Mouse (Mus musculus) midbrain, embryonic 11.5 days (tissue): Measurements from ENCODE around the gene Mrpl18. TPM values are rescaled to one million over a fixed set of nuclear protein-coding genes. Genes with fewer than 3 reads are reported as not detected.
A peak's percentile ranks its signal among the peaks of the same experiment; 100 is the strongest.
"Not testable (repeated sequence)": the region's sequence is repeated elsewhere in the genome, so short reads cannot be mapped to it uniquely, and the experiment has no call there.

ENCODE experiments used
- ATAC-seq: fragments of 200-750 bp; cut with Nextera tagmentation; 2 replicates; pipeline ENCODE4 v1.8.0; 2017; ENCODE audit warnings: moderate TSS enrichment, moderate library complexity; ENCODE audit not compliant: low FRiP score
- DNase-seq: peaks from one replicate; pipeline ENCODE4 v3.0.0; 2015; ENCODE audit warnings: low spot score; ENCODE audit errors: missing footprints
- H3K27ac ChIP-seq: fragments of 300-500 bp; sonication (generic); 2 replicates; pipeline ENCODE4 v1.5.1; 2014; ENCODE audit warnings: low read depth, low read length
- H3K27me3 ChIP-seq: fragments of 300-500 bp; sonication (generic); 2 replicates; pipeline ENCODE4 v1.6.1; 2014; ENCODE audit warnings: mild to moderate bottlenecking, low read length, moderate library complexity, mixed read lengths; ENCODE audit not compliant: control insufficient read depth, insufficient read depth
- H3K36me3 ChIP-seq: fragments of 300-500 bp; sonication (generic); 2 replicates; pipeline ENCODE4 v1.6.1; 2014; ENCODE audit warnings: mild to moderate bottlenecking, low read length, moderate library complexity, mixed read lengths; ENCODE audit not compliant: control insufficient read depth, insufficient read depth
- H3K4me1 ChIP-seq: fragments of 300-500 bp; sonication (generic); 2 replicates; pipeline ENCODE4 v1.6.1; 2014; ENCODE audit warnings: low read length; ENCODE audit not compliant: control insufficient read depth, insufficient read depth
- H3K4me2 ChIP-seq: fragments of 300-500 bp; sonication (generic); 2 replicates; pipeline ENCODE4 v1.6.1; 2014; ENCODE audit warnings: mild to moderate bottlenecking, moderate library complexity
- H3K4me3 ChIP-seq: fragments of 300-500 bp; sonication (generic); 2 replicates; pipeline ENCODE4 v1.5.1; 2014; ENCODE audit warnings: low read depth, low read length
- H3K9ac ChIP-seq: fragments of 300-500 bp; sonication (generic); 2 replicates; pipeline ENCODE4 v1.6.1; 2014; ENCODE audit warnings: low read length
- H3K9me3 ChIP-seq: fragments of 300-500 bp; sonication (generic); 2 replicates; pipeline ENCODE4 v1.6.1; 2016; ENCODE audit warnings: low read length; ENCODE audit not compliant: control insufficient read depth
- WGBS: fragments of 180-500 bp; shearing (Covaris S2); extraction: QIAGEN DNeasy Blood & Tissue Kit; methylation state at CpG from one replicate; pipeline ENCODE4 v1.1.7; 2014; 5-methylcytosine and 5-hydroxymethylcytosine counted together
- polyA plus RNA-seq: library from polyadenylated mRNA; unstranded; fragments of >200 nt; fragmentation: Nextera tagmentation; extraction: Ambion mirVana; gene quantifications from 2 replicates; pipeline ENCODE4 v1.2.1, GENCODE M21; 2014

Mrpl18 gene
- polyA plus RNA-seq, 1 experiment from 2014 or later, result 176 TPM

DNA sequence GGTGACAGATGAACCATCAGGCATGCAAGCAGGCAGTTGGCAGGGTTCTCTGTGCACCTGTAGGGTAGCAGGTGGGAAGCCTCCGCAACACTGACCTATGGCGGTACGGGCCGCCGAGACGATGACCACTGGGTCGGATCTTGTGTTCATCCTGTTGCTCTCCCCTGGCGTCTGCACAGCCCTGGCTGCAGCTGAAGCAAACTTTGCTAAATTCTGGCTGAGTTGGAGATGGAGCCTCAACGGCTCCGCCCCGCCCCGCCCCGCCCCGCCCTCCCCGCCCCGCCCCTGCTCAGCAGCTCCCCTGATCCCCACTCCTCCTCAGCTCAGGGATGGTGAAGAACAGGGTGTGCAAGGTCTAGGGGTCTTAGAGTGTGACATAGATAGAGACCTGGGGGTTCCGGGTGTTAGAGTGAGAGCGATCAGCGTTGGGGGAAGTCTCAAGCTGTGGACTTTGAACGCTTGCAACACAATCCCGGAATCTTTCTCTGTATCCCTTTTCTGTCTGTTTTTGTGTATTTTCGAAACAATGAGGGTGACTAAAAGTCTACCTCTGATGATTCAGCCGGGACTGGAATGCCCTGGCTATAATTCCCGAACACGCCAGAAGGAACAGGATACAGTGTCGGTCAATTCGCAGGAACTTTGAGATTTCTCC is 24.1 kb upstream of the Mrpl18 start, which contains the start of gene Acat3:
Gene Acat3, minus strand, starts transcription at position 450 of the 655 bp plus-strand sequence.
- Histone ChIP-seq H3K36me3 (peaks cover 12% of the 10 kb centered on the region; the same call in 1 of the 2 replicates), H3K27me3 (no peaks in the 10 kb centered on the region), H3K27ac (no peak within 1 kb of the TSS), H3K4me3 (peak within 1 kb of the TSS; percentile 0; the same call in 1 of the 2 replicates), H3K9me3 (no peaks in the 10 kb centered on the region), H3K4me1 (peaks cover 4% of the 10 kb centered on the region; the same call in 1 of the 2 replicates), H3K9ac (peak within 1 kb of the TSS; percentile 30; the same call in 1 of the 2 replicates), H3K4me2 (peak within 1 kb of the TSS; percentile 25)
- 13% methylated on average over 27 of the region's 27 CpGs for WGBS
- peak; percentile 85 for DNase-seq
- ATAC-seq, result peak; percentile 71

- not testable (repeated sequence) for H3K36me3 ChIP-seq, H3K27me3 ChIP-seq, DNase-seq, H3K4me1 ChIP-seq, H3K27ac ChIP-seq, H3K9me3 ChIP-seq, H3K9ac ChIP-seq
- ATAC-seq, result peak; percentile 47
- Histone ChIP-seq H3K4me2 (peak overlapping the region; percentile 25), H3K4me3 (peak overlapping the region; percentile 0; the same call in 1 of the 2 replicates)
- WGBS, result 41% methylated on average over 2 of the region's 12 CpGs
Observed at GRCm38 (mm10) chr17:12939377-12940148, 23.4 kb upstream of the Mrpl18 start.

DNA sequence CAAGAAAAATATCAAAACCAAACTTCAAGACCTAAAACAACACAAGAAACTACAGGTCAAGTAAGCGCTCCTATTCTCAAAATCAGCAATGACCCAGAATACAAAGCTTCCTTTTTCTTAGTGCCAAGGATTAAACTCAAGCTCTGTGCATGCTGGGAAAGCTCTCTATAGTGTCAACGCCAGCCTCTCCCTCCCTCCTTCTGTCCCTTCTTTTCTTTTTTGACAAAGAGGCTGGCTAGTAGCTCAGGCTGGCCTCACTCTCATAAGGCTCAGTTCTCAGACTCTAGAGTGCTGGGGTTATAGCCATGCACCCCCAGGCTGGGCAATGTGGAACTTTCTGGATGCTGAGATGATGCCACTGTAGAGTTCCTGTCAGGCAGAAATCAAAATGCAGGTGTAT is 21.9 kb upstream of the Mrpl18 start:
- Histone ChIP-seq H3K9me3 (no peaks in the 10 kb centered on the region), H3K4me1 (peaks cover 4% of the 10 kb centered on the region; the same call in 1 of the 2 replicates), H3K27ac (no peak overlapping the region), H3K4me2 (no peak overlapping the region), H3K36me3 (peaks cover 7% of the 10 kb centered on the region; the same call in 1 of the 2 replicates), H3K27me3 (no peaks in the 10 kb centered on the region), H3K4me3 (no peak overlapping the region), H3K9ac (no peak overlapping the region)
- ATAC-seq (peak; percentile 53; the same call in 1 of the 2 replicates), DNase-seq (peak; percentile 79)
- WGBS, result 33% methylated on average over 2 of the region's 2 CpGs

DNA sequence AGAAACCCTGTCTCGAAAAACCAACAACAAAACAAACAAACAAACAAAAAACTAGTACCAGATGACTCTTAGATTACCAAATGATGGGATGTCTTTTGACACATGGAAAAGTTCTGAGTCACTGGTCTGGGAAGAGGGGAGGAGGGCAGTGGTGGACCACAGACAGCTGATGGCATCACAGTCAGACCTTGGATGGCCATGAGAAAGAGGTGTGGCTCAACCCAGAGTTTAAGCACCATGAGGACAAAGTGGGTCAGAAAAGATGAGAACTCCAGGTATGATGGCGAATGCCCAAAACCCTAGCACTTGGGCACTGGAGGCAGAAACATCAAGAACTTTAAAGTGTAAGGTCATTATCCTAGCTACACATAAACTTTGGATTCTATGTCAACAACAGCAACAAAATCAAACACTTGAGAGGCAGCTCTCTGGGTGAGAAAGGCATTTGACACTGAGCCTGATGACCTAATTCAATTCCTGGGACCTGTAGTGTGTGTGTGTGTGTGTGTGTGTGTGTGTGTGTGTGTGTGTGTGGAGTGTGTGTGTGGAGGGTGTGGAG is 21.3 kb upstream of the Mrpl18 start:
- Histone ChIP-seq H3K36me3 (peaks cover 2% of the 10 kb centered on the region; the same call in 1 of the 2 replicates), H3K27ac (no peak overlapping the region), H3K9me3 (no peaks in the 10 kb centered on the region), H3K4me1 (peaks cover 4% of the 10 kb centered on the region; the same call in 1 of the 2 replicates), H3K9ac (no peak overlapping the region), H3K4me2 (no peak overlapping the region), H3K27me3 (no peaks in the 10 kb centered on the region), H3K4me3 (no peak overlapping the region)
- ATAC-seq (0 out of 2 replicates have a peak, but pooled peaks have one; percentile 40), DNase-seq (peak; percentile 45)
- 89% methylated on average over 2 of the region's 2 CpGs for WGBS

DNA sequence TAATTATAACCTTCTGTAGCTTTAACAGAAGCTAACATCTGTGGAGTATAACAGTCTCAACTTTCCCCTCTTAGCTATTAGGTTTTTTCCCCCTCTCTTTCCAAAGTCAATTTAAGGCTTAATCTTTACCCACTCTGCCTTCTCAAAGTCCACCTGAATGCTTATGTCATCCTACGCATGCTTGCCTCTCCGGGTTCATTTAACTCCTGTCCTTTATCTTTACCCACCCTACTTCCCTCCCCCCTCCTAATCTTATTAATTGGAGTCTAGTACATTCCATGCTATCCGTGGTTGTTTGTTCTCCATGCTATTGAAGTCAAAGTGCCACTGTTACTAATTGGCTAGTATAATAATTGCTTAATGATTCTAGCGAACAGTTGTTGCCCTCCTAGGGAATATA is 19.6 kb upstream of the Mrpl18 start:
- Histone ChIP-seq H3K4me1 (peaks cover 4% of the 10 kb centered on the region; the same call in 1 of the 2 replicates), H3K27me3 (no peaks in the 10 kb centered on the region), H3K27ac (no peak overlapping the region), H3K9ac (no peak overlapping the region), H3K4me2 (no peak overlapping the region), H3K9me3 (no peaks in the 10 kb centered on the region), H3K36me3 (no peaks in the 10 kb centered on the region), H3K4me3 (no peak overlapping the region)
- no peak for DNase-seq
- 65% methylated on average over 4 of the region's 4 CpGs for WGBS
- no peak for ATAC-seq

GRCm38 (mm10) chr17:12931576-12931975 is 15.4 kb upstream of the Mrpl18 start:
- H3K4me1 ChIP-seq, H3K9ac ChIP-seq, H3K4me3 ChIP-seq, H3K27ac ChIP-seq, DNase-seq, H3K9me3 ChIP-seq, H3K27me3 ChIP-seq, H3K36me3 ChIP-seq, H3K4me2 ChIP-seq, ATAC-seq: not testable (repeated sequence)
- WGBS, result 92% methylated on average over 5 of the region's 5 CpGs

GRCm38 (mm10) chr17:12925703-12926180 is 9.6 kb upstream of the Mrpl18 start:
- WGBS, result 92% methylated on average over 8 of the region's 8 CpGs
- Histone ChIP-seq H3K9me3 (no peaks in the 10 kb centered on the region), H3K4me1 (no peaks in the 10 kb centered on the region), H3K4me2 (no peak overlapping the region), H3K36me3 (peaks cover 28% of the 10 kb centered on the region), H3K9ac (no peak overlapping the region), H3K4me3 (no peak overlapping the region), H3K27me3 (no peaks in the 10 kb centered on the region), H3K27ac (no peak overlapping the region)
- DNase-seq (peak; percentile 71), ATAC-seq (no peak)

- peak; percentile 83 for DNase-seq
- WGBS, result 95% methylated on average over 3 of the region's 3 CpGs
- H3K36me3 ChIP-seq, result peaks cover 30% of the 10 kb centered on the region
- H3K4me1 ChIP-seq, result no peaks in the 10 kb centered on the region
- H3K27ac ChIP-seq, result no peak overlapping the region
- H3K9me3 ChIP-seq, result no peaks in the 10 kb centered on the region
- no peaks in the 10 kb centered on the region for H3K27me3 ChIP-seq
- H3K4me2 ChIP-seq, result no peak overlapping the region
- H3K4me3 ChIP-seq, result no peak overlapping the region
- no peak for ATAC-seq
- no peak overlapping the region for H3K9ac ChIP-seq
Observed at GRCm38 (mm10) chr17:12925001-12925400, 8.9 kb upstream of the Mrpl18 start.
